In genomic region chr5:93135368-93136107, GRCm38 (mm10) we compare ENCODE assay signal across 11 mouse cellular contexts. TPM values are rescaled to one million over a fixed set of nuclear protein-coding genes. Genes with fewer than 3 reads are reported as not detected.
A peak's percentile ranks its signal among the peaks of the same experiment; 100 is the strongest.
DNase-seq lines count a peak whose midpoint lies in the region; ATAC-seq lines count a peak whose summit lies in the region.
"Had no signal": no experiment of that assay in that cellular context is flagged by ENCODE, and none has a peak within 500 bp of the region (broad histone marks: within the 10 kb centered on the region; RNA-seq: fewer than 3 reads in every experiment).

No protein-coding gene starts in this region.

- no peak overlapping the region for H3K9ac ChIP-seq in heart, embryonic 12.5 days
- no peak overlapping the region for H3K9ac ChIP-seq in embryonic facial prominence, embryonic 13.5 days
- H3K9ac ChIP-seq in liver, embryonic 15.5 days = no peak overlapping the region
- no peak overlapping the region for H3K9ac ChIP-seq in intestine, embryonic 15.5 days
- H3K9ac ChIP-seq: lung, embryonic 14.5 days had no signal

- no peak overlapping the region for H3K4me2 ChIP-seq in heart, embryonic 12.5 days
- H3K4me2 ChIP-seq in embryonic facial prominence, embryonic 13.5 days = no peak overlapping the region
- no peak overlapping the region for H3K4me2 ChIP-seq in liver, embryonic 15.5 days
- H3K4me2 ChIP-seq in intestine, embryonic 15.5 days (replicated peaks) = no peak overlapping the region
- H3K4me2 ChIP-seq: lung, embryonic 14.5 days had no signal

- WGBS in heart, embryonic 12.5 days = 53% methylated on average over 10 of the region's 10 CpGs
- WGBS in embryonic facial prominence, embryonic 13.5 days = 54% methylated on average over 10 of the region's 10 CpGs
- 19% methylated on average over 10 of the region's 10 CpGs for WGBS in liver, embryonic 15.5 days (ENCODE audit: insufficient replicate concordance)
- 78% methylated on average over 10 of the region's 10 CpGs for WGBS in intestine, embryonic 15.5 days

- H3K27me3 ChIP-seq in heart, embryonic 12.5 days (replicated peaks) = no peaks in the 10 kb centered on the region
- no peaks in the 10 kb centered on the region for H3K27me3 ChIP-seq in embryonic facial prominence, embryonic 13.5 days
- H3K27me3 ChIP-seq in liver, embryonic 15.5 days = no peaks in the 10 kb centered on the region
- no peaks in the 10 kb centered on the region for H3K27me3 ChIP-seq in intestine, embryonic 15.5 days (replicated peaks)

- peak overlapping the region; percentile 65 for H3K27ac ChIP-seq in heart, embryonic 12.5 days (ENCODE audit: poor library complexity, severe bottlenecking)
- peak overlapping the region; percentile 40; the same call in 1 of the 2 replicates for H3K27ac ChIP-seq in embryonic facial prominence, embryonic 13.5 days
- no peak overlapping the region for H3K27ac ChIP-seq in liver, embryonic 15.5 days (replicated peaks)
- no peak overlapping the region for H3K27ac ChIP-seq in intestine, embryonic 15.5 days

- H3K36me3 ChIP-seq in heart, embryonic 12.5 days = peaks cover 14% of the 10 kb centered on the region
- H3K36me3 ChIP-seq in embryonic facial prominence, embryonic 13.5 days = peaks cover 20% of the 10 kb centered on the region
- peaks cover 18% of the 10 kb centered on the region; the same call in 1 of the 2 replicates for H3K36me3 ChIP-seq in liver, embryonic 15.5 days (replicated peaks)
- peaks cover 2% of the 10 kb centered on the region; the same call in 1 of the 2 replicates for H3K36me3 ChIP-seq in intestine, embryonic 15.5 days

- H3K9me3 ChIP-seq in heart, embryonic 12.5 days (replicated peaks) = no peaks in the 10 kb centered on the region; the same call in 1 of the 2 replicates
- no peaks in the 10 kb centered on the region for H3K9me3 ChIP-seq in embryonic facial prominence, embryonic 13.5 days
- 0 out of 2 replicates have a peak, but pooled peaks cover 3% of the 10 kb centered on the region for H3K9me3 ChIP-seq in liver, embryonic 15.5 days (replicated peaks)
- no peaks in the 10 kb centered on the region for H3K9me3 ChIP-seq in intestine, embryonic 15.5 days

- peak; percentile 23; the same call in 1 of the 2 replicates for ATAC-seq in heart, embryonic 12.5 days (ENCODE audit: insufficient number of reproducible peaks, low FRiP score)
- no peak for ATAC-seq in embryonic facial prominence, embryonic 13.5 days (ENCODE audit: insufficient number of reproducible peaks, insufficient read depth, low FRiP score, low TSS enrichment, low read depth)
- ATAC-seq in liver, embryonic 15.5 days (ENCODE audit: insufficient read depth) = 0 out of 2 replicates have a peak, but pooled peaks have one; percentile 31
- no peak for ATAC-seq in intestine, embryonic 15.5 days

- no peak for DNase-seq in heart, postnatal 4 days
- peak; percentile 17 for DNase-seq in B cell, adult 2 months
- no peak for DNase-seq in lung, postnatal 4 days
- DNase-seq in ovary, postnatal 36 days (ENCODE audit: low spot score) = no peak
- DNase-seq: cerebellum, adult 8-10 months; lung, embryonic 14.5 days; retina, postnatal 1 day had no signal

- no peak overlapping the region for H3K4me3 ChIP-seq in heart, embryonic 12.5 days
- H3K4me3 ChIP-seq in embryonic facial prominence, embryonic 13.5 days = no peak overlapping the region
- no peak overlapping the region for H3K4me3 ChIP-seq in liver, embryonic 15.5 days (replicated peaks)
- no peak overlapping the region for H3K4me3 ChIP-seq in intestine, embryonic 15.5 days (replicated peaks)

- H3K4me1 ChIP-seq in heart, embryonic 12.5 days (replicated peaks) = peaks cover 63% of the 10 kb centered on the region
- peaks cover 73% of the 10 kb centered on the region for H3K4me1 ChIP-seq in embryonic facial prominence, embryonic 13.5 days
- H3K4me1 ChIP-seq in liver, embryonic 15.5 days (replicated peaks) = peaks cover 13% of the 10 kb centered on the region; the same call in 1 of the 2 replicates
- H3K4me1 ChIP-seq in intestine, embryonic 15.5 days (replicated peaks) = peaks cover 28% of the 10 kb centered on the region

RNA-seq across cellular contexts. Expression of gene Sept11, which starts 42.3 kb away (rescaled TPM):
- 115 and 123 TPM in 2 replicates for polyA plus RNA-seq in heart, embryonic 12.5 days (2016; fragmentation: Nextera tagmentation; extraction: Ambion mirVana)
- 100 to 1,000 TPM; 120 to 130 TPM for total RNA-seq in heart, postnatal 4 days (2021)
- polyA plus RNA-seq in embryonic facial prominence, embryonic 13.5 days (2015; fragmentation: Nextera tagmentation; extraction: Ambion mirVana) = 220 and 238 TPM in 2 replicates
- polyA plus RNA-seq in liver, embryonic 15.5 days (2015; fragmentation: Nextera tagmentation; extraction: Ambion mirVana) = 20.6 and 22.9 TPM in 2 replicates
- 138 and 157 TPM in 2 replicates for polyA plus RNA-seq in intestine, embryonic 15.5 days (2015; fragmentation: Nextera tagmentation; extraction: Ambion mirVana)

Comparison
In these comparisons a context has a peak if more than half of its experiments do, and no peak if none do; other contexts are left out.
1. ATAC-seq: peak in heart, embryonic 12.5 days (single experiment) and liver, embryonic 15.5 days (single experiment); none in embryonic facial prominence, embryonic 13.5 days (single experiment) and intestine, embryonic 15.5 days (single experiment).
2. H3K27ac ChIP-seq: peak in heart, embryonic 12.5 days (single experiment) and embryonic facial prominence, embryonic 13.5 days (single experiment); none in liver, embryonic 15.5 days (single experiment) and intestine, embryonic 15.5 days (single experiment).
3. DNase-seq: peak in B cell, adult 2 months (2 of 2); none in heart, postnatal 4 days (single experiment), lung, postnatal 4 days (0 of 2) and ovary, postnatal 36 days (single experiment).